1 mouse cellular context compared by ENCODE assay signal in the genomic region with DNA sequence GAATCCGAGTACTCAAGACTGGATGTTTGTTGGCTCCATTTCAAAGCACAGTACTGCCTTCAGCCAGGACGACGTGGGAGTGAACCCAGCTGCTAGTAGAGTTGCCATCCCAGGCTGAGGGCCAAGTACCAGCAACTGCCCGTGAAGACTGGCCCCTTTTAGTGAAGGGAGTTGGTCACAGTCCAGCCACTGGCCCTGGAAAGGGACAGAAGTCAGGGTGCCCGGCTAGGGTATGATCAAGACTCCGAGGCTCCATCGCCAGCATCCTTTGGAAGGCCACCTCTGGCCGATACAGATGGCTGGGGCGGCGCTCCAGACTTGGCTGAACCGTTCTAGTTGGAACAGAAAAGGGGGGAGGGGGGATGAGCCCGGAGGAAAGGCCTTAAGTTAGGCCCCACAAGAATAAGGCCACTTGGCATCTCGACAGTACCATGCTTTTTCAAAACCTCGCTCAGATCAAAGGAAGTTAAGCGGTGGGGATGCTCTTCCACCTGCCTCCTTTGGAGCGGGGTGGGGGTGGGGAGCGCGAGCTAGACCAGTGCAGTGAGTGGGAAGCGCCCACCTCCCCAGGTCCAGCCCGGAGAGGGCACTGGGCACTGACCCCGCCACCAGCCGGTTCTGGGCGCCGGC.
TF ChIP-seq lines count a peak whose summit lies in the region.

No protein-coding gene starts in this region.

TF ChIP-seq in C2C12, 6 proteins besides CTCF, POLR2A, EP300 and RAD21:
- TF ChIP-seq MYOD1 (IDR thresholded peaks at IDR 0.05; ENCODE audit: control insufficient read depth, insufficient read length, low read depth): no peak
- TF ChIP-seq MAX (IDR thresholded peaks at IDR 0.05): no peak
- no peak for TF ChIP-seq CEBPB (IDR thresholded peaks at IDR 0.05; ENCODE audit: low read depth)
- no peak for TF ChIP-seq FOSL1 (IDR thresholded peaks at IDR 0.05; ENCODE audit: insufficient read depth, low read length, poor library complexity, severe bottlenecking)
- TF ChIP-seq USF1 (IDR thresholded peaks at IDR 0.05; ENCODE audit: low read depth): no peak
- TF ChIP-seq MYOG (IDR thresholded peaks at IDR 0.05; ENCODE audit: control insufficient read depth, extremely low read depth, insufficient read length): no peak
